Mouse (Mus musculus) limb, embryonic 14.5 days (tissue): Measurements from ENCODE around the gene Zfp335. TPM values are rescaled to one million over a fixed set of nuclear protein-coding genes. Genes with fewer than 3 reads are reported as not detected.

Source experiments
- ATAC-seq: fragments of 200-750 bp; cut with Nextera tagmentation; 2 replicates; pipeline ENCODE4 v1.8.0; 2017; ENCODE audit warnings: low read depth, moderate number of reproducible peaks, moderate TSS enrichment; ENCODE audit not compliant: low FRiP score
- DNase-seq: peaks from one replicate; pipeline ENCODE4 v3.0.0-alpha.2; 2015; ENCODE audit warnings: low spot score
- H3K27ac ChIP-seq: fragments of 300-500 bp; sonication (generic); replicated peaks from 2 replicates; pipeline ENCODE4 v1.5.1; 2014; ENCODE audit warnings: low read depth, mild to moderate bottlenecking, low read length, moderate library complexity, mixed read lengths
- H3K27me3 ChIP-seq: fragments of 300-500 bp; sonication (generic); 2 replicates; pipeline ENCODE4 v1.6.1; 2014; ENCODE audit warnings: low read length, mixed read lengths; ENCODE audit not compliant: control insufficient read depth, insufficient read depth
- H3K36me3 ChIP-seq: fragments of 300-500 bp; sonication (generic); 2 replicates; pipeline ENCODE4 v1.6.1; 2014; ENCODE audit warnings: mild to moderate bottlenecking, low read length, moderate library complexity, mixed read lengths; ENCODE audit not compliant: control insufficient read depth, insufficient read depth
- H3K4me1 ChIP-seq: fragments of 300-500 bp; sonication (generic); 2 replicates; pipeline ENCODE4 v1.6.1; 2014; ENCODE audit warnings: antibody characterized with exemption, low read length, mixed read lengths; ENCODE audit not compliant: control insufficient read depth, insufficient read depth
- H3K4me2 ChIP-seq: fragments of 300-500 bp; sonication (generic); replicated peaks from 2 replicates; pipeline ENCODE4 v1.6.1; 2014; ENCODE audit warnings: low read depth, mild to moderate bottlenecking, low read length, moderate library complexity; ENCODE audit not compliant: severe bottlenecking
- H3K4me3 ChIP-seq: fragments of 300-500 bp; sonication (generic); replicated peaks from 2 replicates; pipeline ENCODE4 v1.5.1; 2014; ENCODE audit warnings: low read length
- H3K9ac ChIP-seq: fragments of 300-500 bp; sonication (generic); 2 replicates; pipeline ENCODE4 v1.6.1; 2014; ENCODE audit warnings: mild to moderate bottlenecking, low read depth, low read length, moderate library complexity; ENCODE audit not compliant: severe bottlenecking
- H3K9me3 ChIP-seq: fragments of 300-500 bp; sonication (generic); 2 replicates; pipeline ENCODE4 v1.6.1; 2016; ENCODE audit warnings: low read length; ENCODE audit not compliant: control insufficient read depth
- POLR2A ChIP-seq: fragments of 200-500 bp; IDR thresholded peaks from 2 replicates; pipeline ENCODE4 v1.8.0; 2012; ENCODE audit warnings: inconsistent platforms, mild to moderate bottlenecking, moderate library complexity, borderline replicate concordance; ENCODE audit not compliant: insufficient read depth, insufficient read length; ENCODE audit errors: extremely low read depth
- WGBS: fragments of 180-500 bp; shearing (Covaris S2); extraction: QIAGEN DNeasy Blood & Tissue Kit; methylation state at CpG from one replicate; pipeline ENCODE4 v1.1.7; 2014; 5-methylcytosine and 5-hydroxymethylcytosine counted together
- polyA plus RNA-seq, 2 experiments: library from polyadenylated mRNA; depleted of rRNA in 1 of 2; stranded (reverse) in 1 of 2; unstranded in 1 of 2; fragments of >200 nt; fragmentation: Nextera tagmentation in 1 of 2; extraction: Ambion mirVana in 1 of 2; gene quantifications; 2 replicates each; pipeline versions ENCODE4 v1.2.1 to v1.2.3; 2012 to 2014

The Zfp335 gene
- polyA plus RNA-seq, 2 experiments: 13.7 to 37.9 TPM

- Histone ChIP-seq H3K4me1 (peaks cover 19% of the 10 kb centered on the region), H3K9ac (peak overlapping the region; percentile 34; the same call in 1 of the 2 replicates), H3K36me3 (no peaks in the 10 kb centered on the region), H3K27ac (no peak overlapping the region), H3K27me3 (peaks cover 17% of the 10 kb centered on the region), H3K4me3 (peak overlapping the region; percentile 34), H3K9me3 (no peaks in the 10 kb centered on the region), H3K4me2 (peak overlapping the region; percentile 57)
- TF ChIP-seq POLR2A: no peak
- DNase-seq: peak; percentile 52
- under 1% methylated on average over 39 of the region's 39 CpGs for WGBS
- ATAC-seq: no peak
Observed at GRCm38 (mm10) chr2:164938146-164939091, 26.9 kb upstream of the Zfp335 start.

GRCm38 (mm10) chr2:164935991-164936390 lies 24.4 kb upstream of the Zfp335 start:
- Histone ChIP-seq H3K9ac (no peak overlapping the region), H3K4me3 (no peak overlapping the region), H3K27me3 (peaks cover 17% of the 10 kb centered on the region), H3K4me1 (peaks cover 19% of the 10 kb centered on the region), H3K4me2 (no peak overlapping the region), H3K9me3 (no peaks in the 10 kb centered on the region), H3K27ac (no peak overlapping the region), H3K36me3 (no peaks in the 10 kb centered on the region)
- DNase-seq (no peak), ATAC-seq (no peak)
- WGBS: 51% methylated on average over 4 of the region's 4 CpGs
- TF ChIP-seq POLR2A: no peak

DNA sequence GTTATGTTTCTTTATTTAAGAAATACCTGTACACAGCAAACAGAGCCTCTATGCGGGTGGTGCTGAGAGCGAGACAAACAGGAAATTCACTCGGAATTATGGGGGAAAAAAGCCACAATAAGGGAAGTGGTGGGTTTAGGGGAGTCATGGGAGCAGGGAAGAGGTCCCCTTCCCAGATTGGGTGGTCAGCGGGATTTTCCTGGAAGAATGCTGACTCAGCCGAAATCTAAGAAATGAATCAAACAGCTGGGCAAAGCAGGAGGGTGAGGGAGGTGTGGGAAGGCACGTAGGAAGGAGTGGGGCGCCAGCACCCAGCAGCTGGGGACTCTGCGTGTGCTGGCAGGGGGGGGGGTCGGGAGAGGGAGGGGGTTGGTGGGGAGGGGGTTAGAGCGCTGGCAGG lies 22.0 kb upstream of the Zfp335 start:
- H3K27ac ChIP-seq: no peak overlapping the region
- WGBS: 48% methylated on average over 8 of the region's 10 CpGs
- no peaks in the 10 kb centered on the region for H3K36me3 ChIP-seq
- no peak for DNase-seq
- no peak overlapping the region for H3K4me2 ChIP-seq
- no peak overlapping the region for H3K9ac ChIP-seq
- peaks cover 5% of the 10 kb centered on the region for H3K4me1 ChIP-seq
- no peak for TF ChIP-seq POLR2A
- H3K4me3 ChIP-seq: no peak overlapping the region
- no peak for ATAC-seq
- H3K9me3 ChIP-seq: no peaks in the 10 kb centered on the region
- peaks cover 9% of the 10 kb centered on the region; the same call in 1 of the 2 replicates for H3K27me3 ChIP-seq

- Histone ChIP-seq H3K4me1 (no peaks in the 10 kb centered on the region), H3K36me3 (no peaks in the 10 kb centered on the region), H3K27ac (no peak overlapping the region), H3K27me3 (no peaks in the 10 kb centered on the region), H3K9ac (no peak overlapping the region), H3K4me2 (no peak overlapping the region), H3K9me3 (no peaks in the 10 kb centered on the region), H3K4me3 (no peak overlapping the region)
- DNase-seq (no peak), ATAC-seq (no peak)
- TF ChIP-seq POLR2A: no peak
- 33% methylated on average over 11 of the region's 11 CpGs for WGBS
Observed at GRCm38 (mm10) chr2:164930706-164931581, 19.4 kb upstream of the Zfp335 start.

- TF ChIP-seq POLR2A: no peak
- ATAC-seq: peak; percentile 41; the same call in 1 of the 2 replicates
- no peak overlapping the region for H3K27ac ChIP-seq
- DNase-seq: peak; percentile 73
- H3K4me1 ChIP-seq: no peaks in the 10 kb centered on the region
- H3K9ac ChIP-seq: no peak overlapping the region
- H3K27me3 ChIP-seq: no peaks in the 10 kb centered on the region
- 0 out of 2 replicates have a peak, but pooled peaks cover 2% of the 10 kb centered on the region for H3K36me3 ChIP-seq
- no peak overlapping the region for H3K4me2 ChIP-seq
- WGBS: 28% methylated on average over 11 of the region's 11 CpGs
- no peak overlapping the region for H3K4me3 ChIP-seq
- H3K9me3 ChIP-seq: no peaks in the 10 kb centered on the region
Observed at GRCm38 (mm10) chr2:164924100-164924857, 12.7 kb upstream of the Zfp335 start.
